Mouse (Mus musculus): Measurements from ENCODE around the gene Gfra4. TPM values are rescaled to one million over a fixed set of nuclear protein-coding genes. Genes with fewer than 3 reads are reported as not detected.

The Gfra4 gene
- polyA plus RNA-seq, 1 experiment from 2014 or later, result 7.2 TPM

GRCm38 (mm10) chr2:131059781-131060540 is 17.1 kb upstream of the Gfra4 start:
- 75% methylated on average over 9 of the region's 9 CpGs for WGBS
- peak overlapping the region; percentile 75 for H3K27ac ChIP-seq (replicated peaks)
- H3K27me3 ChIP-seq (replicated peaks; ENCODE audit: low read depth, poor library complexity, severe bottlenecking), result peaks cover 79% of the 10 kb centered on the region
- no peak overlapping the region for H3K4me3 ChIP-seq
- H3K4me1 ChIP-seq, result peaks cover 57% of the 10 kb centered on the region
- no peaks in the 10 kb centered on the region for H3K36me3 ChIP-seq (replicated peaks)
- no peaks in the 10 kb centered on the region for H3K9me3 ChIP-seq
- DNase-seq (ENCODE audit: low spot score), result no peak

DNA sequence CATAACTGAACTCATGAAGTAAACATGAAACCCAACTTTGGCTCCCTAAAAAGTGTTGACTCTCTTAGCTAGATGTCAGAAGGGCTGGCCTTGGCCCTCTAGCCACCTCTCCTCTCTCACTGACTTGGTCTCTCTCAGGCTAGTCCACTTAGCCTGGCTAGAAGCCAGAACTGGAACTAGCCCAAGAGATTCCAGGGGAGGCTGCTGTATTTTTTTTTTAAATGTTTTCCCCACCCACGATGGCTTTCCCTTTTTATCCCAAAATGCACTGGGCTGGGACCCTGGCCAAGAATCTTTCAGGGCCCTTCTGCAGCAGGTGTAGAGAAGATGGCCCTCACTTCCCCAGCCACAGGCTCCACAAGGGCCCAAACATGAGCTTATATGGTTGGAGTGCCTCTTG is 16.5 kb upstream of the Gfra4 start:
- H3K9me3 ChIP-seq, result no peaks in the 10 kb centered on the region
- H3K27me3 ChIP-seq (replicated peaks; ENCODE audit: low read depth, poor library complexity, severe bottlenecking), result peaks cover 79% of the 10 kb centered on the region
- no peak for DNase-seq (ENCODE audit: low spot score)
- H3K4me1 ChIP-seq, result peaks cover 63% of the 10 kb centered on the region
- H3K4me3 ChIP-seq, result no peak overlapping the region
- WGBS, result 78% methylated on average over 1 of the region's 1 CpGs
- no peaks in the 10 kb centered on the region for H3K36me3 ChIP-seq (replicated peaks)
- H3K27ac ChIP-seq (replicated peaks), result 0 out of 2 replicates have a peak overlapping the region, but pooled peaks have one; percentile 75

DNA sequence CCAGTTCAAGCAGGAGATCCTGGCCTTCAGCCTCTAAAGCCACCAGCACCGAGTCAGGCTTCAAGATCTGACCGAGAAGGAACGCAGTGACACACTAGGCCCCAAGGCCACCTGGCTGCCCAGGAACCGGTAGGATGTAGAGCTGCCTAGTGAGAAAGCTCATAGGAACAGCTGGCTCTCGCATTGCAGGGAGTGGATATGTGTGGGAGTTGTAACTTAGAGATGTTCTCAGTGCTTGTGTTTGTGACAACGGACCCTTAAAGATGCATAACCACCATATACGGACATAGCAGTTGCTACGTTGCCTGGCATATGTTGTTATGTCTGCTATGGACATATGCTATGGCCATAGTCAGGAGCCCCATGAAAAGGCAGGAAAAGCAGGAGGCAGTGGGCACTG is 15.8 kb upstream of the Gfra4 start:
- WGBS, result 91% methylated on average over 8 of the region's 8 CpGs
- Histone ChIP-seq H3K36me3 (replicated peaks) (no peaks in the 10 kb centered on the region), H3K27me3 (replicated peaks; ENCODE audit: low read depth, poor library complexity, severe bottlenecking) (peaks cover 79% of the 10 kb centered on the region), H3K4me1 (peaks cover 69% of the 10 kb centered on the region), H3K9me3 (no peaks in the 10 kb centered on the region), H3K4me3 (no peak overlapping the region), H3K27ac (replicated peaks) (no peak overlapping the region)
- DNase-seq (ENCODE audit: low spot score), result no peak

- H3K9me3 ChIP-seq, result no peaks in the 10 kb centered on the region
- H3K4me3 ChIP-seq, result peak overlapping the region; percentile 53
- WGBS, result 5% methylated on average over 10 of the region's 10 CpGs
- H3K27ac ChIP-seq (replicated peaks), result no peak overlapping the region
- peak; percentile 70 for DNase-seq (ENCODE audit: low spot score)
- no peaks in the 10 kb centered on the region for H3K36me3 ChIP-seq (replicated peaks)
- H3K27me3 ChIP-seq (replicated peaks; ENCODE audit: low read depth, poor library complexity, severe bottlenecking), result peaks cover 79% of the 10 kb centered on the region
- H3K4me1 ChIP-seq, result peaks cover 55% of the 10 kb centered on the region
These were observed 13.3 kb upstream of the Gfra4 start for GRCm38 (mm10) chr2:131056191-131056590.

- peaks cover 81% of the 10 kb centered on the region for H3K27me3 ChIP-seq (replicated peaks; ENCODE audit: low read depth, poor library complexity, severe bottlenecking)
- H3K36me3 ChIP-seq (replicated peaks), result no peaks in the 10 kb centered on the region
- DNase-seq (ENCODE audit: low spot score), result peak; percentile 80
- 3% methylated on average over 10 of the region's 10 CpGs for WGBS
- H3K4me1 ChIP-seq, result peaks cover 50% of the 10 kb centered on the region
- no peak overlapping the region; the same call in 1 of the 2 replicates for H3K27ac ChIP-seq (replicated peaks)
- no peaks in the 10 kb centered on the region for H3K9me3 ChIP-seq
- H3K4me3 ChIP-seq, result peak overlapping the region; percentile 53
These were observed 12.7 kb upstream of the Gfra4 start for GRCm38 (mm10) chr2:131055631-131056030.

- WGBS, result 1% methylated on average over 21 of the region's 21 CpGs
- H3K9me3 ChIP-seq, result no peaks in the 10 kb centered on the region
- H3K4me3 ChIP-seq, result peak overlapping the region; percentile 53
- H3K4me1 ChIP-seq, result peaks cover 41% of the 10 kb centered on the region
- DNase-seq (ENCODE audit: low spot score), result peak; percentile 38
- no peaks in the 10 kb centered on the region for H3K36me3 ChIP-seq (replicated peaks)
- H3K27ac ChIP-seq (replicated peaks), result no peak overlapping the region
- H3K27me3 ChIP-seq (replicated peaks; ENCODE audit: low read depth, poor library complexity, severe bottlenecking), result peaks cover 88% of the 10 kb centered on the region
These were observed 11.9 kb upstream of the Gfra4 start for GRCm38 (mm10) chr2:131054646-131055264.

- peak; percentile 68 for DNase-seq (ENCODE audit: low spot score)
- Histone ChIP-seq H3K4me1 (peaks cover 37% of the 10 kb centered on the region), H3K27me3 (replicated peaks; ENCODE audit: low read depth, poor library complexity, severe bottlenecking) (peaks cover 88% of the 10 kb centered on the region), H3K9me3 (no peaks in the 10 kb centered on the region), H3K4me3 (peak overlapping the region; percentile 53), H3K27ac (replicated peaks) (no peak overlapping the region; the same call in 1 of the 2 replicates), H3K36me3 (replicated peaks) (no peaks in the 10 kb centered on the region)
- WGBS, result 2% methylated on average over 45 of the region's 45 CpGs
These were observed 11.2 kb upstream of the Gfra4 start for GRCm38 (mm10) chr2:131053851-131054645.

GRCm38 (mm10) chr2:131052862-131053418 is 10.1 kb upstream of the Gfra4 start:
- Histone ChIP-seq H3K27ac (replicated peaks) (no peak overlapping the region), H3K36me3 (replicated peaks) (no peaks in the 10 kb centered on the region), H3K4me1 (peaks cover 37% of the 10 kb centered on the region), H3K9me3 (no peaks in the 10 kb centered on the region), H3K27me3 (replicated peaks; ENCODE audit: low read depth, poor library complexity, severe bottlenecking) (peaks cover 80% of the 10 kb centered on the region), H3K4me3 (no peak overlapping the region)
- 66% methylated on average over 6 of the region's 6 CpGs for WGBS
- no peak for DNase-seq (ENCODE audit: low spot score)

DNA sequence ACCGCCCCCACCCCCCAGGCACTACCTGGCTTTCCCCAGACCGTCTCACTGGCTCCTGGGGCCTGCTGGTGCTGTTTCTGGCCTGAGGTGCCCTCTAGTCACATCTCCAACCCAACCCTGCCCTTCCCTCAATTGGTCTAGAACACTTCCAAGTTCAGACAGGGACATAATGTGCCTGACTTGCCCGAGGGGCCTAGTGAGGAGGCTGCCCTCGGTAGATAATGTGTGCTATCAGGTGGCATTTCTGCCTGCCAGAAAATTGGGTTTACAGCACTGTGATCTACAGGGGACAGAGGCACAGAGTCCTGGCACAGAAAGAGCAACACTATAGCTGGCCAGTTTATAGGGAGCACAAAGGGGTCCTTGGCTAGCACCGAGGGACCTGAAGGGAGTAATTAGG is 9.2 kb upstream of the Gfra4 start:
- no peak for DNase-seq (ENCODE audit: low spot score)
- Histone ChIP-seq H3K36me3 (replicated peaks) (no peaks in the 10 kb centered on the region), H3K4me3 (no peak overlapping the region), H3K27ac (replicated peaks) (no peak overlapping the region), H3K4me1 (peaks cover 37% of the 10 kb centered on the region), H3K9me3 (no peaks in the 10 kb centered on the region), H3K27me3 (replicated peaks; ENCODE audit: low read depth, poor library complexity, severe bottlenecking) (peaks cover 74% of the 10 kb centered on the region)
- WGBS, result 69% methylated on average over 5 of the region's 5 CpGs

DNA sequence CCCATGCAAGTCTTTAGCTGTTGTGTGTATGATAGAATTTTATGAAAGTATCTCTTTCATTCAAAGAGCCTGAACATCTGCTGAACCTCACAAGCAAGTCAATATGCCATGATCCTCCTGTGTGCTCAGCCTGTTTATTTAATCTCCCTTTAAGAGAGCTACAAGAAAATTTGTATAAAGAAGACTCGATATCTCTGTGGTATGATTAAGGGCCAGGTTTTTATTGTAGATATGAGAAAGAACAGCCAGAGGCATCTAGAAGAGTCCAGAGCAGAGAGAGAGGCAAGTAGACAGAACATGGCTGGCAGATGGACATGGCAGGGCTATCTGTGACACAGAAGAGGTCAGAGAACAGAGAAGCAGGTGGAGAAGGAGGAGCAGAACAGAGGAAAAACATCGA is 3.1 kb upstream of the Gfra4 start:
- Histone ChIP-seq H3K4me3 (no peak overlapping the region), H3K4me1 (peaks cover 23% of the 10 kb centered on the region), H3K9me3 (no peaks in the 10 kb centered on the region), H3K27me3 (replicated peaks; ENCODE audit: low read depth, poor library complexity, severe bottlenecking) (peaks cover 56% of the 10 kb centered on the region), H3K36me3 (replicated peaks) (no peaks in the 10 kb centered on the region), H3K27ac (replicated peaks) (no peak overlapping the region)
- no peak for DNase-seq (ENCODE audit: low spot score)
- 80% methylated on average over 2 of the region's 2 CpGs for WGBS

DNA sequence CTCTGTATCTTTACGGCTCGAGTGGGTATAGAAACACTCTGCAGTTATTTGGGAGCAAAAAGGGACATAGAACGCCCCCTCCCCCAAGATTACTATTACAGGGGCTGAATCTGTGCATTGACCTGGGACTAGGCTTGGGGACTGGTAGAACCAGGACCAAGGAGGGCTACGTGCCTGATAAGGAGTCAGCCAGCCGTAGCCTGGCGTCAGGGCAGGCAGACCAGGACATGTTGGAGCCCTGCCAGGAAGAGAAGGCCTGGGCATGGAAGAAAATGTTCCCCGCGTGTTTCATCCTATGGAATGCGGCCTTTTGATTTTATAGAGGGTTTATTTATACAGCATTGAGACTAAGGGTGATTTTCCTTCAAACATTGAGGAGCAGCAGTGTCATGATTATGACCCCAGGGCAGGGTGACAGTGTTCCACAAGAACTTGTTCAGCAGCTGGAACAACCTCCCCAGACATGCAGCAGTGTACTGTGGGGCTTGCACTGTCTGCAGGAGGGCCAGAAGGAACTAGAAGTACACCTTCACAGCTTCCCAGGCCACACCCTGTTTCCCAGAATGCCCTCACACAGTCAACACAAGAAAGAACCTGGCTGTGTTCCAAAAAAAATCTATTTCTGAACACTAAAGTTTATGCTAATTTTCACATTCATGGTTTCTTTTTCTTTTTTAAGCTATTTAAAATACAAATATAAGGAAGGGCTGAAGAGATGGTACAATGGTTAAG is 2.3 kb upstream of the Gfra4 start:
- WGBS, result 84% methylated on average over 9 of the region's 9 CpGs
- peaks cover 32% of the 10 kb centered on the region for H3K4me1 ChIP-seq
- H3K27ac ChIP-seq (replicated peaks), result no peak overlapping the region
- no peak for DNase-seq (ENCODE audit: low spot score)
- H3K9me3 ChIP-seq, result no peaks in the 10 kb centered on the region
- H3K36me3 ChIP-seq (replicated peaks), result no peaks in the 10 kb centered on the region
- H3K4me3 ChIP-seq, result no peak overlapping the region
- peaks cover 56% of the 10 kb centered on the region for H3K27me3 ChIP-seq (replicated peaks; ENCODE audit: low read depth, poor library complexity, severe bottlenecking)

GRCm38 (mm10) chr2:131044354-131044852 is 1.5 kb upstream of the Gfra4 start:
- Histone ChIP-seq H3K4me3 (peak overlapping the region; percentile 38), H3K36me3 (replicated peaks) (no peaks in the 10 kb centered on the region), H3K27me3 (replicated peaks; ENCODE audit: low read depth, poor library complexity, severe bottlenecking) (peaks cover 62% of the 10 kb centered on the region), H3K9me3 (no peaks in the 10 kb centered on the region), H3K27ac (replicated peaks) (no peak overlapping the region), H3K4me1 (peaks cover 35% of the 10 kb centered on the region)
- DNase-seq (ENCODE audit: low spot score), result peak; percentile 40
- 8% methylated on average over 7 of the region's 7 CpGs for WGBS
